Mouse (Mus musculus) 3134 (cell line): ENCODE measurements around the gene Kxd1.

Source experiments
- DNase-seq: peaks from one replicate; pipeline ENCODE4 v3.0.0-alpha.2; 2011; ENCODE audit warnings: low spot score; ENCODE audit not compliant: insufficient read length; ENCODE audit errors: extremely low read depth

The Kxd1 gene

DNA sequence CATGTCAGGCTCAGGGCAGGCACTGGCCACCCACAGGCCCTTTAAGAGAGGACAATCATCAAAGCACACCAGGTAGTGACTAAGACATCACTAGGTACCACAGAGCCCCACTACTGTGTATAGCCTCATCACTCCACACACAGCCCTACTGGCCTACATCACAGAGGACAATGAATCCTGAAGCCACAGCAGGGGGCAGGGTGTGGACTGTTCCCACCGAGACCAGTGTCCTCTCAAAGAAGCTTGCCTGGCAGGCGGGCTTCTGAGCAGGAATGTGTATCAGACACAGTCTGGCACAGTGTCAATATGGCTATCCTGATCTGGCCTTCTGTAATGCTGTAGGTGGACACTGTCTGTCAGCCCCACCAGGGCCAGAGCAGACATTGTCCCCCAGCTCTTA is 57.8 kb downstream of the Kxd1 start:
- no peak for DNase-seq

DNA sequence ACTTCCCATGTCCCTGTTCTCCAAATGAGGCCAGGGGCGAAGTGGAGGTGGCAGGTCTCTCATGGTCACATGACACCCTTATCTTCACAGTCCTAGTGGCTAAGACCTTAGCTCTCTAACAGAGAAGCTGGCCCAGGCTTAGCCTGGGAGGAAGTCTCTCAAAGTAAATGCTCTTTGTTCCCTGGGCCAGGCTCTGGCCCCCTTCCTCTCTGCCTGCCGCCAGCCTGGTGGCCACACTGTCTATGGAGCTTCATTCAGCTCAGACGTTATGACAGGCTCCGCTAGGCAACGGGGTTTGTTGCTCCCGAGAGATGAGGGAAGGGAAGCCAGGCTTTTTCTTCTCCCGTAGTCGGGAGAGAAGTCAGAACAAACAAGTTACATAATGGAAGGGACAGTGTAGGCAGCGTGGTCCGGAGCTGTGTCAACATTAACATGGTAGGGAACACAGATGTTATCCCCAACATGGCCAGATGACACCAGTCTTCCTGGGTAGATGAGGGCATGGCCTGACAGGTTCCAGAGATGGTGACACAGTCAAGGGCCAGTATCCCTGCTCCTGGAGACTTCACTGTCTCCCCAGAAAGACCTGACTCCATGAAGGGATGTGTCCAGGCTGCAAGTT is 58.4 kb downstream of the Kxd1 start:
- no peak for DNase-seq

DNA sequence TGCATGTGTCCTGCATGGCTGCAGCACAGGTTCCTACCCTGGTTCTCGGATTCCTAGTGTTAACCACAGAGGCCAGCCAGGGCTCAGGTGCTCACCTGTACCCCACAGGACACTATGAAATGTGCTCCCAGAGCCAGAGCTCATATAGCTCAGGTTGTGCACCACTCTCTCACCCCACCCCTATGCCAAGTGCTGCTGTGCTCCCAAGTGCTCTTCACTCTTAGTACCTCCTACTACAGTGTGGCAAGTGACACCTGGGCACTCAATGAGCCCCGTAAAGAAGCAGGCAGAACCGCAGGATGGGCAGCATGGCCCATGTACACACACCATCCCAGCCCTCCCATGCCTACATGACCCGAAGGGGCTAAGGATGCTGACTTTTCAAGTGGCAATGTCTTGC is 59.0 kb downstream of the Kxd1 start:
- DNase-seq = no peak

DNA sequence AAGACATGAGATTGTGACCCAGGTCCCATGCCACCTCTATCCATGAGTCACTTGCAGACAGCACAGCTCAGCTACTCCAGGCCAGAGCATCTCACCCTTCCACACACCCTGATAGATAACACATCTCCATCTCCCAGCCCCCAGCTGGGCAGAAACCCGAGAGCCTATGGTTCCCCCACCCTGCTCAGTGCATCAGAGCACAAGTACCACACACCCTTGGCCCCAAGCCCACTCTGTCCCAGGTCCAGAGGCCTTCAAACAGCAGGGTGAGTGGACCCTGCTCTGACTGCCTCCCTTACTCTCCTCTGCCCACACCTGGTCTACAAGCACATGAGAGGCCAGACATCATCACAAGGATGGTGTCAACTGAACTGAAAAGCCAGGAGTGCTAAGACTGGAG is 59.8 kb downstream of the Kxd1 start:
- DNase-seq = no peak

DNA sequence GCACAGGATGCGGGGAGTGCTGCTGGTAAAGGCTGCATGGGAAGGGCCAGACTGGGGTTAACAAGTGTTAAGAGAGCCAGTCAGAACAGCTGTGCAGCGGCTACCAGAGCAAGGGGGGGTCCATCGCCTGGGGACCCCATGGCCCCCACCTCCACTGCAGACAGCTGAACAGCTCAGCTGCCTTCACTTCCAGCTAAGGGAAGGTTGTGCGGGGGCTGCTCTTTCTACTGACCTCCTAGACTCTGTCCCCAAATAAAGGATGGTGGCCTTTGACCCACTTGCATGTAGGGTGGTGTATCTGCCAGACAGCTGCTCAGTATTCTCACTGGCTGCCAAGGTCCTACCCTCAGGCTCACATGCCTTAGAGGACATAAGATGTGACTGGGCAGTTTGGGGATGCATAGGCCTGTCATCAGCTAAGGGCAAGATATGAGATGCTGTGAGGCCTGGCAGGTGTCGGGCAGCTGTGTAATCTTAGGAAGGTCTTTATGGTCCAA is 60.5 kb downstream of the Kxd1 start:
- no peak for DNase-seq

DNA sequence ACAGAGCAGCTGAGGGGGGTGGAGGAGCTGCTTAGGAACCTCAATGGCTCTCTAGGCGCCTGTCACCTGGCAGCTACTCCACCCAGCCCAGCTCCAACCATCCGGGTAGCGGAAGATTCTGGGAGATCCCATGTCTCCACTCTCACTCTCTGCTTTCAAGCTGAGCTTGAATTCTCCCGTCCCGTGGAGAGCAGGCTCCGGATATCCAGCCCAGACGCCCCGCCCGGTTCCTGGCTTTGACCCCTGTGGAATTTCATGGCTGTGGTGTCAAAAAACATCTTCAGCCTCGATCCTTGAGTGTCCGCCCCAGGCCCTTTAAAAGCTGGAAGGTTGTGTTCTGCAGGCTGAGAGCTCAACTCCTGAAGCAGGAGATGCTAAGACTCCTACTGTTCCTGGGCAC is 61.0 kb downstream of the Kxd1 start:
- no peak for DNase-seq

DNA sequence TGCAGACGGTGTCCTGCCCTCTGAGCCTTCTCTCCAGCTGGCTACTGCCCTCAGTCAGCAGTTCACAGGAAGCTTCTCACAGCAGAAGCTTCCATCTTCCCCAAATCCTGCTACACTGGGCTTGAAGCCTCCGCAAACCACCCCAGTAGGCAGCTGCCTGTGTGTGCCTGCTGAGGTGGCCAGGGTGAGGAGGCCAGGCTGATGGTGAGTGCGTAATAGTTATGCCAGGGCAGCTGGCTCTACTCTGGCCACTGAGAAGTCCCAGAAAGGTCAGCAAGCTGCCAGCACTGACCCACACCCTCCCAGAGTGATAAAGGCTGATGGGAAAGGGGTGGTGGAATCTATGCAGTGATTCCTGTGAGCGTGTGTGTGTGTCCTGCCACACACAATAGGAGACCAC is 61.5 kb downstream of the Kxd1 start:
- no peak for DNase-seq

DNA sequence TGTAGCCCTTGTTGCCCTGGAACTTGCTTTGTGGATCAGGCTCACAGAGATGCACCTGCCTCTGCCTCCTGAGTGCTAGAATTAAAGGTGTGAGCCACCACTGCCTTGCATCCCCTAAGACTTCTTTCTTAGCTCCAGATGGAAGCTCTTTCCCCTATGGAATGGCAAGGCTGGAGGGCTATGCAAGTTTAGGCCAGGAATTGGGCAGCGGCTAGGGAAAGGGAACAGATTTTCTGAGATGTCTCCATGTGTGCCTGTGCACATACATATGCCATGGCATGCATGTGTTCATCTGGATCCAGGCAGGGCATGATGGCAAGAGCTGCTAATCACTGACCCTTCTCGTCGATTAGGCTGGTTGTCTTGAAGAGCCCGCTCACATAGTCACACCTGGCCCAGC is 62.1 kb downstream of the Kxd1 start:
- no peak for DNase-seq

DNA sequence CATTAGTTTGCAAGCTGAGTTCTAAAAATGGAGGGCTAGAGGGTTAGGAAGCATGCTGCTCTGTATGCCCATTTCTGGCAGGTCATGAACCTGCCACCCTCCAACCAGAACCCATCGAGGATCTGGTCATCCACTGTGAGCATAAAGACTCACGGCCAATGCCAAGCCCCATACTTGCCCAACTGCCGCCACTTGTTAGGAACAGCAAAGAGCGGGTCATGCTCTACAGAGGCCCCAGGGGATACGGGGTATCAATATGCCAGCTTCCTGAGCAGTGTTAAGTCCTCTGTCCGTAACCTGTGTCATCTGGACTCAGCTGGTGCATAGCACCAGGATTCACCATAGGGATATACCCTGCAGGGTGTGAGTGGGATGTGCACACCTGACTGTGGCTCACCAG is 63.6 kb downstream of the Kxd1 start:
- no peak for DNase-seq

DNA sequence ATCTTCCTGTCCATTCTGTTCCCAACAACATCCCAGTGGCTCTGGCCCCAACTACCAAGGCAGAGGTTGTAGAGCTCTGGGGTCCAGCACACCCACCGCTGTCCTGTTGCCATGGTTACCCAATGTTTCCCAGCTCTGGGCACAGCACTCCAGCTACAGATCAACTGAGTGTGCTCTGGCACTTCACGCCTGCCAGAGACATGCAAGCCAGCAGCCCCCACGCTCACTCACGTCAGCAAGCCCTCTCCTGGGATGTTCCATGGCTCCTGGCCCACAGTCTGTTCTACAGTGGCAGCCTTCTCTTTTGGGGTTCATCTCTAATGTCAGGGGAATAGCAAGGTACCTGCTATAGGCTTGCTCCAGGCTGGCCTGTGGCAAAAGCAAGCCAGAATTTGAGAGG is 64.5 kb downstream of the Kxd1 start:
- DNase-seq = no peak

DNA sequence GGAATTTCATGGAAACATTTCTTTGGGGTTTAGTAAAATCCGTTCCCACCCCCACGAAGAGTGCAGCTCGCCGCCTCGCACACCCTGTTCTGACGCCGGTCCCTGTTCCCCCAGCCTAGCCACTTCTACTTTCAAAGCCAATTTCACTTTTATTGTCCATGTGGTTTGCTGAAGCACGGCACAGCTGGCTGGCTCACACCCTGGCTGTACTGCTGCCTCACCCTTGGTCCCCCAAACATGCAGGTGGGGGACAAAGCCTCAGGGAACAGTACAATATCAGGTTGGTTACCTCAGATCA is 65.3 kb downstream of the Kxd1 start:
- DNase-seq = no peak

DNA sequence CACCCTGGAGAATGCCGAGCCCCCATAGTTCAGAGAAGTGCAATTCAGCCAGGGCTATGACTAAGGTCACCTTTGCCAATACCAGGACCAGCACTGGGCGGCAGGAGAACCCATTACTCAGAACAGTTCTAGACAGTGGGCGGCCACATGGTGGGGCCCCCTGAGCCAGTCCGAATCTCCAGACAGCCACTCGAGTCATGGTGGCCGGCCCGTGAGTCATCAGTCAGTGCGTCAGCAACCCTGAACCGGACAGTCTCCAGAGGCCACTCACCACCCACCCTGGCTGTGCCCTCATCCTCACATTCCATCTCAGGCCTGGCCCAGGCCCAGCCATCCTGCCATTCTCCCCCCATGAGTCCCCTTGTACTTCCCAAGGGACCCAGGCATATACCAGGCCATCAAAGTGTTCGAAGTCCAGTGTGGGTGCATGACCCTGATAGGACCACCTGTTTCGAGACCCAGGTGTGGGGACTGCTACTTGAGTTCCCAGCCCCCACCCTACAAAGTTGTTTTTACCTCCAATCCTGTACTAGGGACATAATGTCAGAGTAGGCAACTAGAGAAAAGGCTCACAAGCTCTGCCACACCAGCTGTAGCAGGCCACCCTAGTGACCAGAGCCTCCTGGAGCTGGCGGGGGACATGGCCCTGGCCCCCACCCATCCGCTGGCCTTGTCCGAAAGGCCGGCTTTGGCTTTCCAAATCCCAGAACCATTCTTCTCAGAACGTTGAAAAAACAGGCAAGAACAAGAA is 65.8 kb downstream of the Kxd1 start:
- peak; percentile 83 for DNase-seq

DNA sequence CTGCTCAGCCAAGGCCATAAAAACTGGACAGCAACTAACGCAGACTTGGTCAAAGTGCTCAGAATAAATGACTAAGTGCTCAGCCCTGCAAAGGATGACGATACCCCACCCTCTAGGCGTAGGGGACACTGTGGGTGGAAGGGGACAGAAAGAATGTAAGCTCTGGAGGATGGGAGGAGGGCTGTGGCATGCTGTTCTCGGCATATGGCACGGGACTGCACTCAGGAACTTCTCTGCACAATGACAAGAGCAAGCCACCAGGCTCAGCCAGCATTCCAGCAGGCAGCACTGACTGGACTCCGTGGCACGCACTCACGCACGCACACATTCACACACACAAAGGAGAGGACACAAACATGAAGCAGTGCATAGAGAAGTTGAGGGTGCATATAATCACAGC is 67.2 kb downstream of the Kxd1 start:
- DNase-seq = peak; percentile 67

DNA sequence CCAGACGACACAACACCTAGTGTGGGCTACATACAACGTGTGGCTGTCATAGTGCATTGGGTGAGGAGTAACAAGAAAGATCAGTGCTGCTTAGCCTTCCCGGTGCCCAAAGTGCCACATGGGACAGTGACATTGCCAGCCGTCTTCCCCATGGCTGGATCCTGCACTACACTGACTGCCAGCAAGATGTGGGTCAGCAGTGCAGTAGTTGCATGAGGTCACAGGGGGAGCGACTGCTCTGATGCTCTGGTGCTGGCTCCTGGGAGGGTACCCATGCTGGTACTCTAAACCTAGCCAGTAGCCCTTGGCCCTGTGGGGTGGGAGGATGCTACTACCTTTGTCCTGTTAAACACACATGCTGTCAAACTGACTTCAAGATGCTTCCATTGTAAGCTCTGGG is 67.6 kb downstream of the Kxd1 start:
- DNase-seq = peak; percentile 49

DNA sequence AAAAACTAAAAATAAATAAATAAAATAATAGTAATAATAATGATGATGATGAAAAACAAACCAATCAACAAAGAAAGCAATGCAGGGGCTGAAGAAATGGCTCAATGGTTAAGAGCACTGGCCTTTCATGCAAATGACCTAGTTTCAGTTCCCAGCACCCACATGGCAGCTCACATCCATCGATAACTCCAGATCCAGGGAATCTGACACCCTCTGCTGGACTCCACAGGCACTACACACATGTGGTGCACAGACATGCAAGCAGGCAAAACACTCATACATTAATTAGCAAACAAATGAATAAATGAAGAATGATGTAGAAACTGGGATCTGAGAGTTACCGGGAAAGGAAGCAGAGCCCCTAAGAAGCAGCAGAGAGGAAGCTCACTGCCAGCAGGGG is 68.1 kb downstream of the Kxd1 start:
- DNase-seq = no peak

DNA sequence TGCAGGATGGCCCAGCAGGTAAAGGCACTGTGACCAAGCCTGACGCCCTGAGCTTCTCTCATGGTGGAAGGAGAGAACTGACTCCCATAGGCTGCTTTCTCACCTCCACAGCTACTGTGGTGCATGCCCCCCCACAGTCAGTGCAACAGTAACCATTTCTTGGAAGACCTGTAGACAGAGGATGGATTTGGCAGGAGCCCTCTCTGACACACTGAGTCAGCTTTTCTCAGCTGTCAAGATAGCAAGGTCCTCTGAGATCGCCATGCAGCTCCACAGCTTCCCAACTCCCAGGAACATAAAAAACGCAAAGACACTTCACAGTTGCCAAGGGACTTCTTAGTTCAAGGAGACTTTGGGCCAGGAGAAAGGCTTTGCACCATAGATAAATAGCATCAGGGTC is 69.3 kb downstream of the Kxd1 start:
- DNase-seq = no peak
